Mouse (Mus musculus): ENCODE measurements around the gene Fam107a. TPM values are rescaled to one million over a fixed set of nuclear protein-coding genes. Genes with fewer than 3 reads are reported as not detected.

The Fam107a gene
- total RNA-seq (2012; rRNA removed) = not detected in 2 replicates
- polyA plus RNA-seq (2012; ENCODE audit: insufficient read depth in 1 of 2, insufficient read length in 2 of 2, low read depth in 1 of 2, low replicate concordance in 2 of 2, missing spikeins in 1 of 2) = not detected

DNA sequence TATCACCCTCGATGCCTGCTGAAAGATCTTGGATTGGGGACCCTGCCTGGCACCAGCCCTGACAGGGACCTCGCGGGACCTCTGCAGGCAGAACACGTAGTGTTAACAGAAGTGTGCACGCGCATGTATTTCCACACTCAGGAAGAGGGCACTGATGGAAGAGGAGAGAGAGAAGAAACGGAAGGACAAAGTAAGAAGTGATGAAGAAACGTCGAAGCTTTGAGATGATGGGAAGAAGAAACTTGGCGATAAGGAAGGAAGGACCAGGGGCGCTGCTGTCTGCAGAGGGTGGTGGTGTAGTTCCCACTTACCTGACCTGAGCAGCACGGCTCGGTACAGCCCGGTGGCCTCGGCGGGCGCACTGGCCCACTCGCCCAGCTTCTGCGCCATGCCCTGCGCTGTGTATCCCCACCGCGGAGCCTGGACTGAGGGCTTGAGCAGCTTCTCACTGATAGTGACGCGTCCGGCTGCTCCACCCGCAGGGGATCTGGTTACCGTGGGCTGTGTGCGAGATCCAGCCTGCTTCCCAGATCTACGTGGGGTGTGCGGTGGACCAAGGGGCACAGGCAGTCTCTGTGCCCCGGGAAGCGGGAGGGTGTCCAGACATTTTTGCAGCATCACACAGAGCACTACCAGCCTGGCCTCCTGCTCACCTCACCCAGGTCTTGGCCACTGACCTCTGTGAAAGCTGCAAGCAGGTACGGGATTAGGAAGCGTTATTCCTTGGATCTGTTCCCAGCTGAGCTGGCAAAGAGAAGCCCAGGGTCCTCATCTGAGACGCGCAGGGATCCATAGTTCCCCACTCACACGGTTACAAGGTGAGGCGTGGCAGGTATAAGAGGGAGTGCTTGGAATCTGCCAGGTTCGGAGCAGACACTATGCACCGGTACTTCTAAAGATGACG, at the start of gene Fam107a:
Gene Fam107a (minus strand): TSS at position 830 of the 904 bp plus-strand sequence.
- Histone ChIP-seq H3K9ac (ENCODE audit: control insufficient read depth, low read depth, low read length, poor library complexity, severe bottlenecking) (no peak within 1 kb of the TSS), H3K79me2 (ENCODE audit: control insufficient read depth, insufficient read depth, low read length, poor library complexity) (no peaks in the 10 kb centered on the region), H3K9me3 (replicated peaks; ENCODE audit: insufficient read depth, low read length) (no peaks in the 10 kb centered on the region), H3K27me3 (ENCODE audit: control insufficient read depth in 1 of 2, insufficient read depth in 2 of 2, low read length in 2 of 2) (no peaks in the 10 kb centered on the region), H3K4me3 (ENCODE audit: control insufficient read depth in 1 of 2, insufficient read depth in 1 of 2, low read depth in 2 of 2, low read length in 2 of 2) (no peak within 1 kb of the TSS), H3K27ac (ENCODE audit: control insufficient read depth, low read depth, low read length) (no peak within 1 kb of the TSS), H3K36me3 (ENCODE audit: control insufficient read depth in 1 of 2, insufficient read depth in 2 of 2, low read length in 2 of 2) (no peaks in the 10 kb centered on the region), H3K4me1 (ENCODE audit: control insufficient read depth in 1 of 2, insufficient read depth in 2 of 2, low read length in 2 of 2) (no peaks in the 10 kb centered on the region)
- TF ChIP-seq ELF1 (IDR thresholded peaks at IDR 0.05; ENCODE audit: low read depth, low read length) (no peak), POLR2A (IDR thresholded peaks at IDR 0.05; ENCODE audit: control insufficient read depth in 1 of 2, insufficient read depth in 1 of 2, low read depth in 1 of 2, low read length in 2 of 2, poor library complexity in 1 of 2) (no peak), E2F4 (IDR thresholded peaks at IDR 0.05; ENCODE audit: borderline replicate concordance, low read depth, low read length) (no peak), MXI1 (IDR thresholded peaks at IDR 0.05; ENCODE audit: low read depth, low read length) (no peak), RCOR1 (IDR thresholded peaks at IDR 0.05; ENCODE audit: low read depth, low read length) (no peak), CTCF (IDR thresholded peaks at IDR 0.05 in 2 of 3, conservative IDR thresholded peaks at IDR 0.05 in 1 of 3; ENCODE audit: control insufficient read depth in 1 of 3, insufficient read depth in 1 of 3, low read depth in 2 of 3, low read length in 3 of 3, poor library complexity in 1 of 3, severe bottlenecking in 1 of 3) (no peak), ZMIZ1 (IDR thresholded peaks at IDR 0.05; ENCODE audit: low read depth, low read length) (no peak), MYB (IDR thresholded peaks at IDR 0.05; ENCODE audit: low read depth, low read length) (no peak), TCF12 (IDR thresholded peaks at IDR 0.05; ENCODE audit: low read depth, low read length) (no peak), KAT2A (conservative IDR thresholded peaks at IDR 0.05; ENCODE audit: low read depth, low read length) (no peak), SIN3A (IDR thresholded peaks at IDR 0.05; ENCODE audit: low read length) (no peak), UBTF (IDR thresholded peaks at IDR 0.05; ENCODE audit: borderline replicate concordance, insufficient read depth, low read depth, low read length) (no peak), ZC3H11A (IDR thresholded peaks at IDR 0.05; ENCODE audit: low read depth, low read length) (no peak), SMC3 (IDR thresholded peaks at IDR 0.05; ENCODE audit: low read depth, low read length) (no peak), POLR2AphosphoS5 (IDR thresholded peaks at IDR 0.05; ENCODE audit: borderline replicate concordance, low read depth, low read length) (no peak), GABPA (IDR thresholded peaks at IDR 0.05; ENCODE audit: low read depth, low read length) (no peak)
- DNase-seq (ENCODE audit: low read depth, low spot score) = no peak

DNA sequence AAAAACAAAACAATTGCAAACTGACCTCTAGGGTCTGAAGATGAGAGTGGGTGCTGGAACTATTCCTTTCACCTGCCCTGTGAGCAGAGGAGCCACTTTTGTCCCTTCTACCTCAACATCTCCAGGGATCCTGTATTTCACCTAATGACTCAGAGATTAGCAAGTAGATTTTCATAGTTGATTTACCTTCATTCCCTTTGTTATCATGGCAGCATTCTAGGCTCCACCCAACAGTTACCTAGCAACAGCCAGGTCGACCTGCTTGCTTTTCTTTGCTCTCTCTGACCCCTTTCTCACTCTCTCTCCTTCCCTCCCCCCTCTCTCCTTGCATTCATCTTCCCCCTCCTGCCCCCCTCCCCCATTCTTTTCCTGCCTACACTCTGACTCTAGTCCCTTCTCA, 49.3 kb upstream of the Fam107a start:
- Histone ChIP-seq H3K4me3 (ENCODE audit: control insufficient read depth in 1 of 2, insufficient read depth in 1 of 2, low read depth in 2 of 2, low read length in 2 of 2) (no peak overlapping the region), H3K36me3 (ENCODE audit: control insufficient read depth in 1 of 2, insufficient read depth in 2 of 2, low read length in 2 of 2) (no peaks in the 10 kb centered on the region), H3K79me2 (ENCODE audit: control insufficient read depth, insufficient read depth, low read length, poor library complexity) (no peaks in the 10 kb centered on the region), H3K4me1 (ENCODE audit: control insufficient read depth in 1 of 2, insufficient read depth in 2 of 2, low read length in 2 of 2) (no peaks in the 10 kb centered on the region), H3K9me3 (replicated peaks; ENCODE audit: insufficient read depth, low read length) (no peaks in the 10 kb centered on the region), H3K9ac (ENCODE audit: control insufficient read depth, low read depth, low read length, poor library complexity, severe bottlenecking) (no peak overlapping the region), H3K27ac (ENCODE audit: control insufficient read depth, low read depth, low read length) (no peak overlapping the region), H3K27me3 (ENCODE audit: control insufficient read depth in 1 of 2, insufficient read depth in 2 of 2, low read length in 2 of 2) (no peaks in the 10 kb centered on the region)
- DNase-seq (ENCODE audit: low read depth, low spot score) = no peak
- TF ChIP-seq TCF12 (IDR thresholded peaks at IDR 0.05; ENCODE audit: low read depth, low read length) (no peak), MAX (IDR thresholded peaks at IDR 0.05; ENCODE audit: low read length) (no peak), KAT2A (conservative IDR thresholded peaks at IDR 0.05; ENCODE audit: low read depth, low read length) (no peak), USF2 (IDR thresholded peaks at IDR 0.05; ENCODE audit: borderline replicate concordance in 1 of 2, insufficient read depth in 1 of 2, low read depth in 1 of 2, low read length in 2 of 2) (no peak), MAFK (IDR thresholded peaks at IDR 0.05; ENCODE audit: borderline replicate concordance, low read depth, low read length) (no peak), UBTF (IDR thresholded peaks at IDR 0.05; ENCODE audit: borderline replicate concordance, insufficient read depth, low read depth, low read length) (no peak), BHLHE40 (IDR thresholded peaks at IDR 0.05; ENCODE audit: borderline replicate concordance, low read depth, low read length) (no peak), ELF1 (IDR thresholded peaks at IDR 0.05; ENCODE audit: low read depth, low read length) (no peak)

All from MEL (cell line).